In genomic region chr16:10737571-10737970, GRCm38 (mm10) we compare ENCODE assay signal across 10 mouse cellular contexts. TPM values are rescaled to one million over a fixed set of nuclear protein-coding genes. Genes with fewer than 3 reads are reported as not detected.
A peak's percentile ranks its signal among the peaks of the same experiment; 100 is the strongest.
DNase-seq lines count a peak whose midpoint lies in the region; ATAC-seq and TF ChIP-seq lines count a peak whose summit lies in the region.
"Had no signal": no experiment of that assay in that cellular context is flagged by ENCODE, and none has a peak within 500 bp of the region (broad histone marks: within the 10 kb centered on the region; RNA-seq: fewer than 3 reads in every experiment).

No protein-coding gene starts in this region.

- no peak for TF ChIP-seq CTCF in lung, adult 2 months (IDR thresholded peaks at IDR 0.05; ENCODE audit: insufficient read depth, low read length)

- H3K4me2 ChIP-seq in heart, embryonic 15.5 days = no peak overlapping the region

- H3K4me3 ChIP-seq in lung, adult 2 months (replicated peaks; ENCODE audit: extremely low read depth, low read depth, low read length) = no peak overlapping the region
- H3K4me3 ChIP-seq in heart, embryonic 15.5 days = no peak overlapping the region

- 31% methylated on average over 2 of the region's 2 CpGs for WGBS in lung, adult 2 months
- 65% methylated on average over 2 of the region's 2 CpGs for WGBS in heart, embryonic 15.5 days

- H3K9ac ChIP-seq in heart, embryonic 15.5 days = no peak overlapping the region

- TF ChIP-seq POLR2A in lung, adult 2 months (IDR thresholded peaks at IDR 0.05; ENCODE audit: borderline replicate concordance, extremely low read depth, low read depth, low read length) = no peak

- H3K4me1 ChIP-seq in lung, adult 2 months (ENCODE audit: control insufficient read depth, insufficient read depth, low read length) = peaks cover 32% of the 10 kb centered on the region
- peaks cover 38% of the 10 kb centered on the region for H3K4me1 ChIP-seq in heart, embryonic 15.5 days (replicated peaks)

- 0 out of 2 replicates have a peak, but pooled peaks have one; percentile 48 for ATAC-seq in heart, embryonic 15.5 days (replicated peaks; ENCODE audit: insufficient number of reproducible peaks, insufficient read depth, low FRiP score, low read depth)
- ATAC-seq in megakaryocyte progenitor cell, adult 5-6 weeks (replicated peaks; ENCODE audit: poor library complexity) = peak; percentile 32
- no peak for ATAC-seq in CD4-positive, CD25-positive, alpha-beta regulatory T cell, adult 4 months

- H3K36me3 ChIP-seq in heart, embryonic 15.5 days = no peaks in the 10 kb centered on the region

- peak overlapping the region; percentile 53 for H3K27ac ChIP-seq in heart, embryonic 15.5 days

- DNase-seq in lung, adult 18-20 months = peak; percentile 37 to 64
- no peak for DNase-seq in lung, adult 2 months
- peak; percentile 59 to 81 for DNase-seq in kidney, postnatal 25 days
- DNase-seq in right cerebral cortex, adult 2 months (ENCODE audit: low spot score in 2 of 2) = no peak
- no peak for DNase-seq in right cerebral cortex, postnatal 14 days

- H3K27me3 ChIP-seq in heart, embryonic 15.5 days = no peaks in the 10 kb centered on the region

- no peaks in the 10 kb centered on the region for H3K9me3 ChIP-seq in heart, embryonic 15.5 days (replicated peaks)

RNA-seq across cellular contexts. Expression of gene Socs1, which starts 47.8 kb away (rescaled TPM):
- polyA plus RNA-seq in lung, adult 2 months (2012; rRNA removed) = 8.8 and 11.6 TPM in 2 replicates
- 5.1 and 8.3 TPM in 2 replicates for polyA plus RNA-seq in heart, embryonic 15.5 days (2015; fragmentation: Nextera tagmentation; extraction: Ambion mirVana)
- 0.39 and 0.59 TPM in 2 replicates for total RNA-seq in megakaryocyte progenitor cell, adult 5-6 weeks (2015)
- 0.64 and 1.4 TPM in 2 replicates for total RNA-seq in megakaryocyte progenitor cell, adult 5-6 weeks (2017)
- polyA plus RNA-seq in CD4-positive, CD25-positive, alpha-beta regulatory T cell, adult 4 months (2017; shearing (Covaris generic)) = 1 to 10 TPM; 2.5 to 3.9 TPM

RNA-seq across cellular contexts. Expression of gene Tnp2, which starts 50.9 kb away (rescaled TPM):
- polyA plus RNA-seq in lung, adult 2 months (2012; rRNA removed) = 0.82 and 2.7 TPM in 2 replicates
- not detected in 2 replicates for polyA plus RNA-seq in heart, embryonic 15.5 days (2015; fragmentation: Nextera tagmentation; extraction: Ambion mirVana)
- total RNA-seq in megakaryocyte progenitor cell, adult 5-6 weeks (2015) = not detected in 2 replicates
- total RNA-seq in megakaryocyte progenitor cell, adult 5-6 weeks (2017) = not detected in 2 replicates
- polyA plus RNA-seq in CD4-positive, CD25-positive, alpha-beta regulatory T cell, adult 4 months (2017; shearing (Covaris generic)) = 1 to 10 TPM; 2.4 to 3.7 TPM
- total RNA-seq: ES-E14 had no signal
- polyA plus RNA-seq: liver, embryonic 16.5 days had no signal

RNA-seq across cellular contexts. Expression of gene Prm3, which starts 53.1 kb away (rescaled TPM):
- not detected in 2 replicates for polyA plus RNA-seq in lung, adult 2 months (2012; rRNA removed)
- polyA plus RNA-seq in heart, embryonic 15.5 days (2015; fragmentation: Nextera tagmentation; extraction: Ambion mirVana) = not detected in 2 replicates
- not detected in 2 replicates for total RNA-seq in megakaryocyte progenitor cell, adult 5-6 weeks (2015)
- total RNA-seq in megakaryocyte progenitor cell, adult 5-6 weeks (2017) = not detected in 2 replicates
- polyA plus RNA-seq in CD4-positive, CD25-positive, alpha-beta regulatory T cell, adult 4 months (2017; shearing (Covaris generic)) = not detected
- total RNA-seq: ES-E14 had no signal
- polyA plus RNA-seq: liver, embryonic 16.5 days had no signal

RNA-seq across cellular contexts. Expression of gene Prm2, which starts 58.4 kb away (rescaled TPM):
- polyA plus RNA-seq in lung, adult 2 months (2012; rRNA removed) = 0.83 and 1.8 TPM in 2 replicates
- not detected in 2 replicates for polyA plus RNA-seq in heart, embryonic 15.5 days (2015; fragmentation: Nextera tagmentation; extraction: Ambion mirVana)
- not detected in 2 replicates for total RNA-seq in megakaryocyte progenitor cell, adult 5-6 weeks (2015)
- not detected in 2 replicates for total RNA-seq in megakaryocyte progenitor cell, adult 5-6 weeks (2017)
- polyA plus RNA-seq in CD4-positive, CD25-positive, alpha-beta regulatory T cell, adult 4 months (2017; shearing (Covaris generic)) = not detected
- total RNA-seq: ES-E14 had no signal
- polyA plus RNA-seq: liver, embryonic 16.5 days had no signal

Comparison
In these comparisons a context has a peak if more than half of its experiments do, and no peak if none do; other contexts are left out.
1. DNase-seq: peak in lung, adult 18-20 months (2 of 2) and kidney, postnatal 25 days (2 of 2); none in lung, adult 2 months (single experiment), right cerebral cortex, adult 2 months (0 of 2) and right cerebral cortex, postnatal 14 days (single experiment).